8 mouse cellular contexts compared by ENCODE assay signal in the genomic region with DNA sequence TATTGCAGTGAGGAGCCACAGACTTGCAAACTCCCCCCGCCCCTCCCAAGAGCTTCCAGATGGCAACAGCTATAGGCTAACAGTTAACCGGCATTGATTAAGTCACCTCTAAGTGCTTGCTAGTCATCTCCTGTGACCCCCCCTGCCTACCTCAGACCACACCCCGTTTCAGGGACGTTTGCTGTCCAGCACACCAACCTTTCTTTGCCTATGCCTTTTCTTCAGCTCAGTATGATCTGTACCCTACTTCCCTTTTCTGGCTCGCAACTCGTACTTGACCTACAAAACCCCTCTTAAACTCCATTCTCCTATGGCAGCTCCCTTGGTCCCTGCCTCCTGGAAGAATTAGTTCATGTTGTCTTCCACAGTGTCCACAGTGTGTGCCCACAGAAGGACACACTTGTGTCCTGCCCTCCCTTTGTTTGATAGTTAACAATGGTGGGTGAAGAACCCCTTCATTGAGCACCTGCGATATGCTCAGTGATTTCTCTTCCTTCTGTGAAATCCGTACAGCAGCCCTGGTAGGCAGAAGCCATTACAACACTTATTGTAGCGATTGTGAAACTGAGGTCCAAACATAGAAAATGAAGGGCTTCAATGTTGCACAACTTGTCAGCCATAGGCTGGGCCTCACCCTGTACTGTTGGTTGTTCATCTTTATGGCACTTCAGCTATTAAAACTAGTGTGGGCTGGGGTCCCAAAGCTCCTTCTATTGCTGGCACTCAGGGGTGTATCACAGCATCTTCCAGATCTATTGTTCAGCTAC. TPM values are rescaled to one million over a fixed set of nuclear protein-coding genes. Genes with fewer than 3 reads are reported as not detected.
DNase-seq lines count a peak whose midpoint lies in the region; ATAC-seq and TF ChIP-seq lines count a peak whose summit lies in the region.

No protein-coding gene starts in this region.

- H3K4me3 ChIP-seq in heart, embryonic 12.5 days, result no peak overlapping the region
- H3K4me3 ChIP-seq in spleen, adult 2 months (ENCODE audit: extremely low read depth, insufficient read depth, insufficient read length), result no peak overlapping the region
- H3K4me3 ChIP-seq in limb, embryonic 15.5 days, result no peak overlapping the region
- no peak overlapping the region for H3K4me3 ChIP-seq in left cerebral cortex, adult 2 months

- WGBS in heart, embryonic 12.5 days, result 53% methylated on average over 9 of the region's 9 CpGs
- 23% methylated on average over 9 of the region's 9 CpGs for WGBS in spleen, adult 2 months
- 50% methylated on average over 9 of the region's 9 CpGs for WGBS in limb, embryonic 15.5 days

- H3K27ac ChIP-seq in heart, embryonic 12.5 days (ENCODE audit: poor library complexity, severe bottlenecking), result no peak overlapping the region
- peak overlapping the region; percentile 37 for H3K27ac ChIP-seq in spleen, adult 2 months (ENCODE audit: insufficient read depth, low read length)
- H3K27ac ChIP-seq in limb, embryonic 15.5 days, result no peak overlapping the region
- no peak overlapping the region for H3K27ac ChIP-seq in left cerebral cortex, adult 2 months

- TF ChIP-seq CTCF in spleen, adult 2 months (IDR thresholded peaks at IDR 0.05; ENCODE audit: extremely low read depth, insufficient read depth, insufficient read length, insufficient replicate concordance), result no peak
- no peak for TF ChIP-seq CTCF in left cerebral cortex, adult 2 months (IDR thresholded peaks at IDR 0.05)

- no peaks in the 10 kb centered on the region for H3K9me3 ChIP-seq in heart, embryonic 12.5 days (replicated peaks)
- no peaks in the 10 kb centered on the region for H3K9me3 ChIP-seq in limb, embryonic 15.5 days

- intact Hi-C loops in left cerebral cortex, adult 2 months (cut with DNase I), result no loop called here

- H3K4me1 ChIP-seq in heart, embryonic 12.5 days (replicated peaks), result peaks cover 11% of the 10 kb centered on the region
- peaks cover 25% of the 10 kb centered on the region; the same call in 1 of the 2 replicates for H3K4me1 ChIP-seq in spleen, adult 2 months (ENCODE audit: control insufficient read depth, insufficient read depth, insufficient read length)
- peaks cover 5% of the 10 kb centered on the region; the same call in 1 of the 2 replicates for H3K4me1 ChIP-seq in limb, embryonic 15.5 days

- ATAC-seq in heart, embryonic 12.5 days (ENCODE audit: insufficient number of reproducible peaks, low FRiP score), result no peak
- no peak; the same call in 1 of the 2 replicates for ATAC-seq in limb, embryonic 15.5 days (ENCODE audit: insufficient number of reproducible peaks, low FRiP score, low TSS enrichment, low read depth)

- no peak for DNase-seq in heart, postnatal 4 days
- no peak for DNase-seq in spleen, adult 2 months (ENCODE audit: low read depth in 1 of 2, low spot score in 2 of 2)
- DNase-seq in spleen, adult 12 weeks (ENCODE audit: low spot score), result no peak
- DNase-seq in frontal cortex, adult 2 months (ENCODE audit: extremely low spot score in 1 of 2, low spot score in 1 of 2), result no peak
- no peak for DNase-seq in left cerebral cortex, adult 2 months (ENCODE audit: extremely low spot score in 1 of 2, low spot score in 2 of 2)
- DNase-seq in left cerebral cortex, adult 9 months (ENCODE audit: low spot score in 2 of 2), result no peak

- H3K36me3 ChIP-seq in heart, embryonic 12.5 days, result no peaks in the 10 kb centered on the region
- no peaks in the 10 kb centered on the region for H3K36me3 ChIP-seq in spleen, adult 2 months (ENCODE audit: control insufficient read depth, insufficient read depth, low read length)
- H3K36me3 ChIP-seq in limb, embryonic 15.5 days, result no peaks in the 10 kb centered on the region

- H3K9ac ChIP-seq in heart, embryonic 12.5 days, result no peak overlapping the region
- H3K9ac ChIP-seq in limb, embryonic 15.5 days, result no peak overlapping the region

- peaks cover 65% of the 10 kb centered on the region for H3K27me3 ChIP-seq in heart, embryonic 12.5 days (replicated peaks)
- no peaks in the 10 kb centered on the region for H3K27me3 ChIP-seq in spleen, adult 2 months (ENCODE audit: control insufficient read depth, insufficient read depth, low read length)
- peaks cover 31% of the 10 kb centered on the region for H3K27me3 ChIP-seq in limb, embryonic 15.5 days

- peak overlapping the region; percentile 30 for H3K4me2 ChIP-seq in heart, embryonic 12.5 days
- peak overlapping the region; percentile 21; the same call in 1 of the 2 replicates for H3K4me2 ChIP-seq in limb, embryonic 15.5 days

- TF ChIP-seq POLR2A in spleen, adult 2 months (IDR thresholded peaks at IDR 0.05; ENCODE audit: low read depth, low read length), result no peak

RNA-seq across cellular contexts. Expression of a gene that starts 10.3 kb away (rescaled TPM):
- 34.4 and 36.4 TPM in 2 replicates for polyA plus RNA-seq in heart, embryonic 12.5 days (2016; fragmentation: Nextera tagmentation; extraction: Ambion mirVana)
- total RNA-seq in heart, postnatal 4 days (2021), result 10 to 100 TPM; 44.4 to 45.6 TPM
- polyA plus RNA-seq in spleen, adult 2 months (2012; rRNA removed), result 102 and 108 TPM in 2 replicates
- polyA plus RNA-seq in limb, embryonic 15.5 days (2015; fragmentation: Nextera tagmentation; extraction: Ambion mirVana), result 51.2 and 54.7 TPM in 2 replicates
- polyA plus RNA-seq in frontal cortex, adult 2 months (2012; rRNA removed), result 36.6 and 40.7 TPM in 2 replicates
- total RNA-seq in left cerebral cortex, adult 2 months (2021), result 10 to 100 TPM; 37.5 to 41.9 TPM

RNA-seq across cellular contexts. Expression of a gene that starts 10.6 kb away (rescaled TPM):
- 0.46 and 0.67 TPM in 2 replicates for polyA plus RNA-seq in heart, embryonic 12.5 days (2016; fragmentation: Nextera tagmentation; extraction: Ambion mirVana)
- total RNA-seq in heart, postnatal 4 days (2021), result not detected
- polyA plus RNA-seq in spleen, adult 2 months (2012; rRNA removed), result 0.25 and 0.46 TPM in 2 replicates
- polyA plus RNA-seq in limb, embryonic 15.5 days (2015; fragmentation: Nextera tagmentation; extraction: Ambion mirVana), result 2.6 and 3.6 TPM in 2 replicates
- polyA plus RNA-seq in frontal cortex, adult 2 months (2012; rRNA removed), result 6.6 and 7.2 TPM in 2 replicates
- total RNA-seq in left cerebral cortex, adult 2 months (2021), result 1 to 10 TPM; 6.9 to 7.4 TPM

RNA-seq across cellular contexts. Expression of a gene that starts 13.9 kb away (rescaled TPM):
- 0.57 and 0.64 TPM in 2 replicates for polyA plus RNA-seq in heart, embryonic 12.5 days (2016; fragmentation: Nextera tagmentation; extraction: Ambion mirVana)
- 1 to 10 TPM; 1.7 to 2.3 TPM for total RNA-seq in heart, postnatal 4 days (2021)
- 1.5 and 2.6 TPM in 2 replicates for polyA plus RNA-seq in spleen, adult 2 months (2012; rRNA removed)
- 1.5 and 1.6 TPM in 2 replicates for polyA plus RNA-seq in limb, embryonic 15.5 days (2015; fragmentation: Nextera tagmentation; extraction: Ambion mirVana)
- polyA plus RNA-seq in frontal cortex, adult 2 months (2012; rRNA removed), result 1.4 and 1.9 TPM in 2 replicates
- under 1 TPM in 1 of 2 experiments, not detected in 1; 0.49 TPM for total RNA-seq in left cerebral cortex, adult 2 months (2021)

RNA-seq across cellular contexts. Expression of a gene that starts 60.0 kb away (rescaled TPM):
- 21.6 and 22.3 TPM in 2 replicates for polyA plus RNA-seq in heart, embryonic 12.5 days (2016; fragmentation: Nextera tagmentation; extraction: Ambion mirVana)
- total RNA-seq in heart, postnatal 4 days (2021), result 10 to 100 TPM; 20.3 to 20.5 TPM
- 29.8 and 36.5 TPM in 2 replicates for polyA plus RNA-seq in spleen, adult 2 months (2012; rRNA removed)
- 28.3 and 28.7 TPM in 2 replicates for polyA plus RNA-seq in limb, embryonic 15.5 days (2015; fragmentation: Nextera tagmentation; extraction: Ambion mirVana)
- polyA plus RNA-seq in frontal cortex, adult 2 months (2012; rRNA removed), result 36.6 and 40.0 TPM in 2 replicates
- total RNA-seq in left cerebral cortex, adult 2 months (2021), result 10 to 100 TPM; 43.0 to 45.0 TPM
